Mouse (Mus musculus) gastrocnemius, postnatal 36 days (tissue): ENCODE results near the gene Pcdh9. TPM values are rescaled to one million over a fixed set of nuclear protein-coding genes. Genes with fewer than 3 reads are reported as not detected.

Experiments used
- DNase-seq, 2 experiments: peaks; one replicate each; pipeline ENCODE4 v3.0.0; 2022
- intact Hi-C: fragments of 180-260 bp; cut with DNase I; formaldehyde crosslinking; loops from one replicate; pipeline ENCODE4 v1.15.1; 2025
- total RNA-seq, 2 experiments: library from RNA; stranded (reverse); gene quantifications; 2 replicates each; pipeline ENCODE4 v1.2.3; 2021

Gene Pcdh9
- total RNA-seq, 2 experiments from 2014 or later: 0.42 to 0.74 TPM

GRCm38 (mm10) chr14:93585432-93586024, 305.0 kb downstream of the Pcdh9 start:
- DNase-seq: no peak

GRCm38 (mm10) chr14:93564361-93564760, 326.1 kb downstream of the Pcdh9 start:
- no peak for DNase-seq
- intact Hi-C loops: no loop called here

More at GRCm38 (mm10) chr14:93585432-93586024, 305.0 kb downstream of the Pcdh9 start:
- intact Hi-C loops: no loop called here

- intact Hi-C loops: no loop called here
- no peak for DNase-seq
Measured at GRCm38 (mm10) chr14:93561577-93561976, 328.9 kb downstream of the Pcdh9 start.

GRCm38 (mm10) chr14:93553771-93554170, 336.7 kb downstream of the Pcdh9 start:
- intact Hi-C loops: no loop called here
- no peak for DNase-seq

- intact Hi-C loops: no loop called here
Measured at GRCm38 (mm10) chr14:93545575-93545974, 344.9 kb downstream of the Pcdh9 start.

GRCm38 (mm10) chr14:93543970-93544627, 346.4 kb downstream of the Pcdh9 start:
- intact Hi-C loops: no loop called here
- DNase-seq: no peak

More at GRCm38 (mm10) chr14:93545575-93545974, 344.9 kb downstream of the Pcdh9 start:
- no peak for DNase-seq

- intact Hi-C loops: no loop called here
- DNase-seq: peak; percentile 12 to 21
Measured at GRCm38 (mm10) chr14:93543561-93543960, 346.9 kb downstream of the Pcdh9 start.

GRCm38 (mm10) chr14:93534928-93535327, 355.6 kb downstream of the Pcdh9 start:
- intact Hi-C loops: no loop called here
- no peak for DNase-seq

- intact Hi-C loops: no loop called here
- no peak for DNase-seq
Measured at GRCm38 (mm10) chr14:93523430-93523829, 367.0 kb downstream of the Pcdh9 start.

GRCm38 (mm10) chr14:93520166-93520565, 370.3 kb downstream of the Pcdh9 start:
- no peak for DNase-seq
- intact Hi-C loops: no loop called here

GRCm38 (mm10) chr14:93516679-93517078, 373.8 kb downstream of the Pcdh9 start:
- intact Hi-C loops: no loop called here
- DNase-seq: no peak

- intact Hi-C loops: no loop called here
- DNase-seq: no peak
Measured at GRCm38 (mm10) chr14:93506107-93506506, 384.4 kb downstream of the Pcdh9 start.

GRCm38 (mm10) chr14:93498813-93499690, 391.4 kb downstream of the Pcdh9 start:
- intact Hi-C loops: no loop called here
- peak; percentile 27 to 47 for DNase-seq

GRCm38 (mm10) chr14:93474991-93475390, 415.5 kb downstream of the Pcdh9 start:
- intact Hi-C loops: no loop called here
- DNase-seq: peak in 1 of 2 experiments; percentile 6

GRCm38 (mm10) chr14:93472494-93472893, 418.0 kb downstream of the Pcdh9 start:
- DNase-seq: no peak
- intact Hi-C loops: no loop called here

GRCm38 (mm10) chr14:93463360-93463892, 427.1 kb downstream of the Pcdh9 start:
- intact Hi-C loops: no loop called here
- no peak for DNase-seq

GRCm38 (mm10) chr14:93450930-93451665, 439.4 kb downstream of the Pcdh9 start:
- intact Hi-C loops: no loop called here
- no peak for DNase-seq

- intact Hi-C loops: no loop called here
- no peak for DNase-seq
Measured at GRCm38 (mm10) chr14:93441852-93442251, 448.6 kb downstream of the Pcdh9 start.

- intact Hi-C loops: no loop called here
- no peak for DNase-seq
Measured at GRCm38 (mm10) chr14:93437226-93437625, 453.3 kb downstream of the Pcdh9 start.

GRCm38 (mm10) chr14:93416752-93417151, 473.7 kb downstream of the Pcdh9 start:
- intact Hi-C loops: no loop called here
- no peak for DNase-seq
